Mouse (Mus musculus) T-helper 17 cell (primary cell): ENCODE results near the gene Baz2a.
"Not testable (repeated sequence)": the region's sequence is repeated elsewhere in the genome, so short reads cannot be mapped to it uniquely, and the experiment has no call there.

Source experiments
- in situ Hi-C, 2 experiments: fragments of 300-600 bp; cut with MboI, MseI; formaldehyde crosslinking; loops; 1 replicate in 1 of 2; 2 replicates in 1 of 2; pipeline ENCODE4 v1.15.1; 2025; ENCODE audit warnings: high pct_unique_total_duplicates in 2 of 2

Gene Baz2a

DNA sequence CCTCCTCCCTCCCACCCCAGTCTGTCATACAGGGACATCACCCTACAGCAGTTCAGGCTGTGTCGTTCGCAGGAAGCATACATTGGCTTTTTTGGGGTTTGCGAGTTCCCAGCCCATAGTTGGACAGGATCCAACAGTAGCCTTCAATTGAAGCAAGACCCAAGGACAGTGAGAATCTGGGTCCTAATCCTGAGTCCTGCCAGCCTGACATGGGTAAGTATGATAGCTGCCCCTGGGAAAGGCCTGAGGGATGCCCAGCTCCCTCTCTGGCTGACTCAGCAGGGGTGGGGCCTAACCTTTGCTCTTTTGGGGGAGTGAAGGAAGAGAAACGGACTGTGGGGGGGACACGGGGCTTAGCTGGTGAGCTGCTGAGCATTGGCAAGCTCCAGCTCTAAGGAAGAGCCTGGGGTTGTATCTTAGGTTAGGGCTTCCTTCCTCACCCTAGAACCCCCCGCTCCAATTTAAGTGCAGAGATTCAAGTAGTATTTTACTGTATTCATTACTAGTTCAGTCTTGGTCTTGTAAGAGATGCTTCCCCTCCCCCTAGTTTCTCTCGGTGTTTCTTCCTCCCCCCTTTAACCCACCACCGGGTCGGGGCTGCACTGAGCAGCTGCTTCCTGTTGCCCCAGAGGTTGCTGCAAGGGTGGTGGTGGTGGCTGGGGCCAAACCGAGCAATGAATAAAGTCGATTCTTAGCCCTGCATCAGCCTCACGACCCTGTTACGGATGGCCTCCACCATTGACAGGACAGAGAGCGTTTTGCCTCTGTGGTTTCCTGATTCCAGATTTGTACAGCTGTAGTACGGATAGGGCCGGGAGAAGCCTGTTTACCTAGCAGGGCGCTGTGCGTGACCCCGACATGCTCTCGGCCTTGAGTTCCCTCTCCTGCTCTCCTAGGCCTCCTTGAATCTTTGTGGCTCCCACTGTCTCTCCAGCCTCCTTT lies at the start of gene Baz2a:
Gene Baz2a (plus strand): TSS at position 14 of the 942 bp plus-strand sequence.
- in situ Hi-C loops = loop anchor here in 1 of 2 experiments (5.0 kb wide), 1 partner anchor 95 kb away; no protein-coding TSS in a partner anchor

DNA sequence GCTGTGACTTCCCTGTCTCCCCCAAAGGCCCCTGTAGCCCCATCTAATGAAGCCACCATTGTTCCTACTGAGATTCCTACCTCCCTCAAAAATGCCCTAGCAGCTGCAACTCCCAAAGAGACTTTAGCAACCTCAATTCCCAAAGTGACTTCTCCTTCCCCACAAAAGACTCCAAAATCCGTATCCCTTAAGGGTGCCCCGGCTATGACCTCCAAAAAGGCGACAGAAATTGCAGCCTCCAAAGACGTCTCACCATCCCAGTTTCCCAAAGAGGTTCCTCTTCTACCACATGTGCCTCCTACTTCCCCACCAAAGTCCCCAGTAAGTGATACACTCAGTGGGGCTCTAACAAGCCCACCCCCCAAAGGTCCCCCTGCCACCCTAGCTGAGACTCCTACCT lies 49.7 kb upstream of the Baz2a start:
- in situ Hi-C loops = no loop called here

DNA sequence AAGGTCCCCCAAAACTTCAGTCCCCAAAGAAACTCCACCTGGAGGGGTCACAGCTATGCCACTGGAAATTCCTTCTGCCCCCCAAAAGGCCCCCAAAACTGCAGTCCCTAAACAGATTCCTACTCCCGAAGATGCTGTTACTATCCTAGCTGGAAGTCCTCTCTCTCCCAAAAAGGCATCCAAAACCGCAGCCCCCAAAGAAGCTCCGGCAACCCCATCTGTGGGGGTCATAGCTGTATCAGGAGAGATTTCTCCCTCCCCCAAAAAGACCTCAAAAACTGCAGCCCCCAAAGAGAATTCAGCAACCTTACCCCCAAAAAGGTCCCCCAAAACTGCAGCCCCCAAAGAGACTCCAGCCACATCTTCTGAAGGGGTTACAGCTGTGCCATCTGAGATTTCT lies 48.9 kb upstream of the Baz2a start:
- in situ Hi-C loops = no loop called here

DNA sequence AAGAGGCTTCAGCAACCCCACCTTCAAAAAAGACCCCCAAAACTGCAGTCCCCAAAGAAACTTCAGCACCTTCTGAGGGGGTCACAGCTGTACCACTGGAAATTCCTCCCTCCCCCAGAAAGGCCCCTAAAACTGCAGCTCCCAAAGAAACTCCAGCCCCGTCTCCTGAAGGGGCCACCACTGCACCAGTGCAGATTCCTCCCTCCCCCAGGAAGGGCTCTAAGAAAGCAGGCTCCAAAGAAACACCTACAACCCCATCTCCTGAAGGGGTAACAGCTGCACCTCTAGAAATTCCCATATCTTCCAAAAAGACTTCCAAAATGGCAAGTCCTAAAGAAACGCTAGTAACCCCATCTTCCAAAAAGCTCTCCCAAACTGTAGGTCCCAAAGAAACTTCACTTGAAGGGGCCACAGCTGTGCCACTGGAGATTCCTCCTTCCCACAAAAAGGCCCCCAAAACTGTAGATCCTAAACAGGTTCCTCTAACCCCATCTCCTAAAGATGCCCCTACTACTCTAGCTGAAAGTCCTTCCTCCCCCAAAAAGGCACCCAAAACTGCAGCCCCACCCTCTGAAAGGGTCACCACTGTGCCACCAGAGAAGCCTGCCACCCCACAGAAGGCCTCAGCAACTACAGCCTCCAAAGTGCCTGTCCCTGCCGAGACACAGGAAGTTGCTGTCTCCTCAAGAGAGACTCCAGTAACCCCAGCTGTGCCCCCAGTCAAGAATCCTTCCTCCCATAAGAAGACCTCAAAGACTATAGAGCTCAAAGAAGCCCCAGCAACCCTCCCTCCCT lies 48.1 kb upstream of the Baz2a start:
- in situ Hi-C loops = no loop called here

DNA sequence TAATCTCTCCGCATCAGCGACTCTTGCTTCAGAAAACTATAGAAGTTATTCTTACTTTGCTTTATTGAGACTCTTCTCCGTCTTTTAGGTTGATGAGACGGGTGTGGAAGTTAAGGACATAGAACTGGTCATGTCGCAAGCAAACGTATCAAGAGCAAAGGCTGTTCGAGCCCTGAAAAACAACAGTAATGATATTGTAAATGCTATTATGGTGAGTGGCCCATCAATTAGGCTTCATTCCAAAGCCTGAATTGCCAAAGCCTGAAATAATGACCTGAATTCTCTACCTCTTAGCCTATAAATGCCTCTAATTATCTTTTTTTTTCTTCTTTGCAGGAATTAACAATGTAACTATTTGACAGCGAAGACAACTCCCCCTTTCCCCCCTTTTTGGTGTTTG lies 43.2 kb upstream of the Baz2a start:
- in situ Hi-C loops = no loop called here

DNA sequence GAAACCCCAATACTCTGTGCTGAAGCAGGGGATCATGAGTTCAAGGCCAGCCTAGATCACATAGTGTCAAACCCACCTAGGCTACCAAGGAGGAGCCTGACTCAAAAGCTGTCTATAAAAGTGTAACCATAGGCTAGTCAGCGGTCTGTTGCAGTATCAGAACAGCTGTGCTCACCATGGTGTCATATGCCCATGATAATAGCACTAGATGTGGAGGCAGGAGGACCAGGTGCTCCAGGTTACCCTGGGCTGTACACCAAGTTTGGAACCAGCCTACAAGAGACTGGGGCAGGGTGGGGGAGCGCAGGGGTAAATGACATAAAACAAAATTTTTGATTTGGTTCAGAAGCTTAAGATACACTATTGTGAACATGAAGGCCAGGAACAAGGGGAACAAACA lies 41.6 kb upstream of the Baz2a start:
- in situ Hi-C loops = no loop called here

DNA sequence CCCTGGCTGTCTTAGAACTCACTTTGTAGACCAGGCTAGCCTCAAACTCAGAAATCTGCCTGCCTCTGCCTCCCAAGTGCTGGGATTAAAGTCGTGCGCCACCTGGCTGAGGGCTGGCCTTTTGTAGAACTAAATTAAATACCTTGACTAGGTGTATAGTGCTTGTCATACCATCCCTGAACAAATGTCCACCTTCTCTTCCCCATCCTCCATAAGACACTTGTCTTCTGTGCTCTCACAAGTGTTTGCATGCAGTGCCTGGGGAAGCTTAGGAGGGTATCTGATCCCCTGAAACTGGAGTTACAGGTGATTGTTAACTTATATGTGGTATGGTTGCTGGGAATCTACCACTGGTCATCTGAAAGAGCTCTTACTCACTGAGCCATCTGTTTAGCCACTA lies 41.0 kb upstream of the Baz2a start:
- in situ Hi-C loops = no loop called here

DNA sequence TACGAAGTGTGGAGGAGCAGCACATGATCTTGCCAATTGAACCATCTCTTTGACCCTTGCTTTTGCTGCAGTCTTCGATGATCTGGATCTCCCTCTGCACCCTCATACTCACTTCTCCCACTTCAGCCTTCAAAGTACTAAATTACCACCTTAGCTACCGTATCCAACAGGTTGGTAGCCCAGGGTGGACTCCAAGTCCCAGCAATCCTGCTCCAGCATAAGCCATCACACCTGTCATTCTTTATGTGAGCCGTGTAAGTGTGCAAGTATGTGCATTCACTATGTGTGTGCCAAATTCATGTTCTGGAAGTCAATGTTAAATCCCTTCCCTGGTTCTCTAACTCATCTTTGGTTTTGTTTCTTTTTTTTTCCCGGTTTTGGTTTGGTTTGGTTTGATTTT lies 39.8 kb upstream of the Baz2a start:
- in situ Hi-C loops = no loop called here

DNA sequence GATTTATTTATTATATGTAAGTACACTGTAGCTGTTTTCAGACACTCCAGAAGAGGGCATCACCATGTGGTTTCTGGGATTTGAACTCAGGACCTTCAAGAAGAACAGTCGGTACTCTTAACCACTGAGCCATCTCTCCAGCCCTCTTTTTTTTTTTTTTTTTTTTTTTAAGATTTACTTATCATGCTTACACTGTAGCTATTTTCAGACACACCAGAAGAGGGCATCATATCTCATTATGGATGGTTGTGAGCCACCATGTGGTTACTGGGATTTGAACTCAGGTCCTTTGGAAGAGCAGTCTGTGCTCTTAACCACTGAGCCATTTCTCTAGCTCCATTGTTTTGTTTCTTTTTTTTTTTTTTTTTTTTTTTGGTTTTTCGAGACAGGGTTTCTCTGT lies 39.2 kb upstream of the Baz2a start:
- in situ Hi-C loops = not testable (repeated sequence)

DNA sequence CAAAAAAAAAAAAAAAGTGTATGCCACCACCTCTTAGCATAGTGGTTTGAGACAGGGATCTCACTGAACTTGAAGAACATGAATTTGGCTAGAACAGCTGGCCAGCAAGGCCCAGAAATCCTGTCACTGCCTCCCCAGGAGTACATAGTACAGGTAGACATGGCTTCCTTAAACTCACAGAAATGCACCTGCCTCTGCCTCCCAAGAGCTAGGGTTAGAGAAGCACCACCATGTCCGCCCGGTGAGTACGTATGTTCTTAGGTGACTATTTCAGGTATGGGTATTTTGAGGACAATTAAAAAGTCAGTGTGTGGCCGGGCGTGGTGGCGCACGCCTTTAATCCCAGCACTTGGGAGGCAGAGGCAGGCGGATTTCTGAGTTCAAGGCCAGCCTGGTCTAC lies 38.4 kb upstream of the Baz2a start:
- in situ Hi-C loops = no loop called here

DNA sequence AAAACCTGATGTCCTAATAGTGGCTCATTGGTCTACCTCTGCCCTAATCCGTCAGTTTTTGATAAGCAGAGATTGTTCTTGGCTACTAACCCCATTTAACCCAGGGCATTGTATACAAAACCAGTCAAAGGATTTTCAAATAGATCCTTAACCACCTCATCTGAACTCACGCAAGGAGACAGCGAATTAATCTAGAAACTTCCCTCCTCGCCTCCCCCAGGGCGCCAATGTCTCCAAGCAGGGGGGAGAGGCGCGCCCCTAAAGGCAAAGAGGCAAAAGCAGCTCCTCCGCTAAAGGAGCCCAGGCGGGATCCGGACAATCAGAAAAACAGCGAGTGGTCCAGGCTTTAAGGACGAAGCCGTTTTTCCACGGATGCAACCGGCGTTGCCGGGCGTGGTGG lies 33.2 kb upstream of the Baz2a start:
- in situ Hi-C loops = no loop called here

DNA sequence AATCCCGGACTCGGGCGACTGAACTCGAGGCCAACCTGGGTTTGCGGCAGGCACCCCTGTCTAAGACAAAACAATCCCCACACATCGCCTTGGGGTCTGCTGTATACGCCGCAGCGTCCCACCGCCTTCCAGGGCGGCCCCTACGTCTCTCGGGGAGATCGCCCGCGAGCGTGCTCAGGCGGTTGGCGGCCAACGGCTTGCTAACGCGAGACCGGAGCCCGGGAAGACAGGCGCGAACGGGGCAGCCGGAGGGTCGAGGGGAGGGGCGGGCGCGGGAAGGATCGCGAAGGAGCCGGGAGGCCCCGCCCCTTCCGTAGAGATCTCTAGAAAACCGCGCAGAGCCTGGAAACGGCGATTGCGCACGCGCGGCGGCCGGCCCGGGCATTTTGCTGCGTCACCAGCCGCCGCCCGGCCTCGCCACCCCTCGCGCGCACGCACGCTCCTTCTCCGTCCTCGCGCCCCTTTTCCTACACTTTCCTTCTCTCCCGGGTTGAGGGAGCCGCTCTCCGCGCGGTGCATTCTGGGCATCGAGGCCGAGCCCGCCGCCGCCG lies 32.7 kb upstream of the Baz2a start, which contains the start of gene Ptges3:
Gene Ptges3 (plus strand): TSS at position 354 of the 551 bp plus-strand sequence.
- in situ Hi-C loops = no loop called here

DNA sequence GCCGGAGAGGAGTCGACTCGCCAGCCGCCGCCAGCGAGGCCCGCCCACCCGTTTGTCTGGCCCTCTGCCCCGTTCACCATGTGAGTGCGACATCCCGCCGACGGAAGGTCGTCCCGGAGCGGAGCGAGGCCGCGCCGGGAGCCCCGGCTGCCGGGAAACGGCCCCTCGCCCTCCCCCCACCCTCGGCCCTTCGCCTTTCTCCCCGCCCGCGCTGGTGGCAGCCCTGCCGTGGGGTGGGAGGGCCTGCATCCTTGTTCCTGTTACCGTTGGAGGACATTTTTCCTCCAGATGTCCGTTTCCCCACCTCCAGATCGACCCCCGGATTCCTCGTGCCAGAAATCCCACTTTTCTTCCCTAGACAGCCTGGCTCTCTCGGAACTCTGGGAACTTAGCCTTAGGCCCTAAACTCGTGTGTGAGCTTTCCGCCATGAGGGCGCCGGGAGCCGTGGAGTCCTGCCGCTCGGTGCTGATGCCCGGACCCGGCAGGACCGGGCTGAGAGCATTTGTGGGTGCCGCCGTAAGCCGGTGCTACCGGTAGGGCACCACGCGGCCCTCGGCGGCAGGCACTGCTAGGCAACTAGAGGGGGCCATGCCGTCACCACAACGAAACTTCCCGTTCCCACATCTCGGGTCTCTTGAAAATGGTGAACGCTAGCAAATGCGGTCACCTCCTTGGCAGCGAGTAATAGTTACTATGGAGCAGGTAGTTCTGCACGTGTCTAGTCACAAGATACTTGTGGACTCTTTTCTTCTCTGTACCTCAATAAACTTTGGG lies 32.0 kb upstream of the Baz2a start:
- in situ Hi-C loops = no loop called here

DNA sequence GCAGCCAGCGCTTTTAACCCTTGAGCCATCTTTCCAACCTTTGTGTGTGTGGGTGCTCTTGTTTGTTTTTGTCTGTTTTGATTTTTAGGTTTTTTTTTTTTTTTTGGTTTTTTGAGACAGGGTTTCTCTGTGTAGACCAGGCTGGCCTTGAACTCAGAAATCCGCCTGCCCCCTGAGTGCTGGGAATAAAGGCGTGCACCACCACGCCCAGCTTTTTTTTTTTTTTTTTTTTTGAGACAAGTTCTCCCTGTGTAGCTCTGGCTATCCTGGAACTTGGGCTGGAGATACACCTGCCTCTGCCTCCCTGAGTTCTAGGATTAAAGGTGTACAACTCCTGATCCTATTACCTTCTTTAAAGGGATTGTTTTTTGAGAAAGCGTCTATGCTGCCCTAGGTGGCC lies 30.3 kb upstream of the Baz2a start:
- in situ Hi-C loops = no loop called here

DNA sequence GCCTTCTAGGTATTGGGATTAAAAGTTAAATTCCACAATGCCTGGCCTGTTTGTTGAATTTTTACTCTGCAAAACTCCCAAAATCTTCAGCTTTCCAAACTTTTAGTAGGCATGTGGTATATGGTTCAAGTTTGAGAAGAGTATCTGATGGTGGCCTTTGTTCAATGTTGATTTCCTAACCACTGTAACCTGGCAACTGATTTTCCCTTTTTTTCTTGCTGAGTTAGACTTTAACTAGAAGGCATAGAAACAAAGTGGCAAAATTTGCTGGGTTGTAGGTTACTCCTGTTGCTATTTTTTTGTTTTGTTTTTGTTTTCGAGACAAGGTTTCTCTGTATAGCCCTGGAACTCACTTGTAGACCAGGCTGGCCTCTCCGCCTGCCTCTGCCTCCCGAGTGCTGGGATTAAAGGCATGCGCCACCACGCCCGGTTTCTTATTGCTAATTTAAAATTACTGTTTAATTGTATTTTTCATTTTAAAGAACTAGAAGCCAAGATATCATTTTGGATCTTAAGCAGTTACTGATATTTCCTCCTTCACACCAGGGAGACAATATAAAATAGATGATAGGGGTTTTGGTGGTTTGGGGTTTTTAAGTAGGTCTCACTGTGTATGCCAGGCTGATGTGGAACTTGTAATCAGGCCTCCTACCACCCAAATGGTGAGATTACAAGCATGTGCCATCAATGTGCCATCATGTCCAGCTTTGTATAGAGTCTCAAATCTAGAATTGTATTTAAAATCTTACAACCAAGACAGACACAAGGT lies 29.0 kb upstream of the Baz2a start:
- in situ Hi-C loops = no loop called here

DNA sequence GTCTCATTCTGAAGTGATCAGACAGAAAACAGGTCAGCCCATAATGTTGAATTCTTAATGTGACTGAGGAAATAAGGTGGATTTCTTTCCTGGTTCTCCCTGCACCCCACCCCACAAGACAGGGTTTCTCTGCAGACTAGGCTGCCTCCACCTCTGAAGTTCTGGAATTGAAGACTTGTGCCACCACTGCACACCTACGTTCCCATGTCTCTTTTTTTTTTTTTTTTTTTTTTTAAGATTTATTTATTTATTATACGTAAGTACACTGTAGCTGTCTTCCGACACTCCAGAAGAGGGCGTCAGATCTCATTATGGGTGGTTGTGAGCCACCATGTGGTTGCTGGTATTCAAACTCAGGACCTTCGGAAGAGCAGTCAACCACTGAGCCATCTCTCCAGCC lies 25.3 kb upstream of the Baz2a start:
- in situ Hi-C loops = no loop called here

DNA sequence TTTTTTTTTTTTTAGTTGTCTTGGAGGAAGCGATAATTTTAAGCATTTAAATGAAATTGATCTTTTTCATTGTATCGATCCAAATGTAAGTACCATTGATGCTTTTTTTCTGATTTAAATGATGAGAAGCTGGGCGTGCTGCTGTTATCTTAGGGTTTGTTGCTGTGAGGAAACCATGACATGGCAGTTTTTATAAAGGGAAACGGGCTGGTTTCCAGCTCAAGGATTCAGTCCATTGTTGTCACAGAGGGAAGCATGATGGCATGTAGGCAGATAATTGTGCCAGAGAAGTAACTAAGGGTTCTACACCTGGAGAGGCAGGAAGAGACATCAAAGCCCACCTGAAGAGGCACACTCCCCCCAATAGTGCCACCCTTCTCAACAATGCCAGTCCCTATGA lies 22.2 kb upstream of the Baz2a start:
- in situ Hi-C loops = no loop called here

DNA sequence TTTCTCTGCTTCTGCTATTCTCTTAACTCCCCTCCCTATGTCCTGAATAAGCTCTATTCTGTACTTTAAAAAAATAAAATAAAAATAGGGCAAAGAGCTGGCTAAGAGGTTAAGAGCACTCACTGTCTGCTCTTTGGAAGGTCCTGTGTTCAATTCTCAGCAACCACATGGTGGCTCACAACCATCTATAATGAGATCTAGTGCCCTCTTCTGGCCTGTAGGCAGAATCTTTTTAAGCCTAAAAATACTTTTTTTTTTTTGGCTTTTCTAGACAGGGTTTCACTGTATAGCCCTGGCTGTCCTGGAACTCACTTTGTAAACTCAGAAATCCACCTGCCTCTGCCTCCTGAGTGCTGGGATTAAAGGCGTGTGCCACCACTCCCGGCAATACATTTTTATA lies 20.9 kb upstream of the Baz2a start:
- in situ Hi-C loops = not testable (repeated sequence)

DNA sequence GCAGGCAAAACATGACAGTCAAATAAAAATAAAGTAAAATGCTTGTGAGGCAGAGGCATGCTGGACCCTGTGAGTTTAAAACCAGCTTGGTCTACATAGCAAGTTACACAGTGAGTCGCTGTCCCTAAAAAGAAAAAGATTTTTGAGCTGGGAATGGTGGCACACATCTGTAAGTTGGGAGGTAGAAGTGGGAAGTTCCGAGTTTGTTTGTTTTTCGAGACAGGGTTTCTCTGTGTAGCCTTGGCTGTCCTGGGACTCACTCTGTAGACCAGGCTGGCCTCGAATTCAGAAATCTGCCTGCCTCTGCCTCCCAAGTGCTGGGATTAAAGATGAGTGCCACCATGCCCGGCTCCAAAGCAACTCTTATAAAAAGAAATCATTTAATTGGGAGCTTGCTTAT lies 13.1 kb upstream of the Baz2a start:
- in situ Hi-C loops = not testable (repeated sequence)

DNA sequence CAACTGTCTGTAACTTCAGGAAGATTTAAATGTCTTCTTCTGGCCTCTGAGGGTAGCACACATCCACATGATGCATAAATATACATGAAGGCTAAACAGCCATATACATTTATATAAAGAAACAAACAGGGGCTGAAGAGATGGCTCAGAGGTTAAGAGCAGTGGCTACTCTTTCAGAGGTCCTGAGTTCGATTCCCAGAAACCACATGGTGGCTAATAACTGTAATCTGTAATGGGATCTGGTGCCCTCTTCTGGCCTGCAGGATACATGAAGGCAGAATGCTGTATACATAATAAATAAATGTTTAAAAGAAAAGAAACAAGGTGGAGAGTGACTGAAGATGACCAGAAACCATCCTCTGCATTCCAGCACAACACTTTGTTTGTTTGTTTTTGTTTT lies 10.9 kb upstream of the Baz2a start:
- in situ Hi-C loops = no loop called here
